Mouse (Mus musculus): Measurements from ENCODE around the gene Kars. TPM values are rescaled to one million over a fixed set of nuclear protein-coding genes. Genes with fewer than 3 reads are reported as not detected.

The Kars gene
- polyA plus RNA-seq, 1 experiment: 50.0 TPM

- no peaks in the 10 kb centered on the region for H3K27me3 ChIP-seq (replicated peaks)
- TF ChIP-seq FLI1 (IDR thresholded peaks at IDR 0.05; ENCODE audit: low read length) (no peak), GATA1 (IDR thresholded peaks at IDR 0.05; ENCODE audit: borderline replicate concordance, low read length) (no peak)
- H3K4me3 ChIP-seq (replicated peaks): no peak overlapping the region
- no peaks in the 10 kb centered on the region for H3K9me3 ChIP-seq
- H3K4me1 ChIP-seq: no peaks in the 10 kb centered on the region; the same call in none of the 2 replicates
- peaks cover 85% of the 10 kb centered on the region for H3K36me3 ChIP-seq (replicated peaks; ENCODE audit: low read length)
Observed at GRCm38 (mm10) chr8:111954844-111955594, 56.1 kb downstream of the Kars start.

GRCm38 (mm10) chr8:111951936-111952335 is 59.2 kb downstream of the Kars start:
- Histone ChIP-seq H3K4me1 (peaks cover 4% of the 10 kb centered on the region), H3K27me3 (replicated peaks) (no peaks in the 10 kb centered on the region), H3K4me3 (replicated peaks) (no peak overlapping the region), H3K9me3 (no peaks in the 10 kb centered on the region), H3K36me3 (replicated peaks; ENCODE audit: low read length) (peaks cover 83% of the 10 kb centered on the region)
- TF ChIP-seq GATA1 (IDR thresholded peaks at IDR 0.05; ENCODE audit: borderline replicate concordance, low read length): no peak
- TF ChIP-seq FLI1 (IDR thresholded peaks at IDR 0.05; ENCODE audit: low read length): no peak

GRCm38 (mm10) chr8:111951317-111951716 is 59.8 kb downstream of the Kars start:
- TF ChIP-seq GATA1 (IDR thresholded peaks at IDR 0.05; ENCODE audit: borderline replicate concordance, low read length) (no peak), FLI1 (IDR thresholded peaks at IDR 0.05; ENCODE audit: low read length) (no peak)
- Histone ChIP-seq H3K36me3 (replicated peaks; ENCODE audit: low read length) (peaks cover 83% of the 10 kb centered on the region), H3K4me3 (replicated peaks) (no peak overlapping the region), H3K4me1 (peaks cover 4% of the 10 kb centered on the region), H3K9me3 (no peaks in the 10 kb centered on the region), H3K27me3 (replicated peaks) (no peaks in the 10 kb centered on the region)

- Histone ChIP-seq H3K4me3 (replicated peaks) (no peak overlapping the region), H3K4me1 (peaks cover 4% of the 10 kb centered on the region), H3K9me3 (no peaks in the 10 kb centered on the region), H3K27me3 (replicated peaks) (no peaks in the 10 kb centered on the region), H3K36me3 (replicated peaks; ENCODE audit: low read length) (peaks cover 84% of the 10 kb centered on the region)
- TF ChIP-seq FLI1 (IDR thresholded peaks at IDR 0.05; ENCODE audit: low read length) (no peak), GATA1 (IDR thresholded peaks at IDR 0.05; ENCODE audit: borderline replicate concordance, low read length) (no peak)
Observed at GRCm38 (mm10) chr8:111950846-111951245, 60.3 kb downstream of the Kars start.

GRCm38 (mm10) chr8:111947954-111948353 is 63.2 kb downstream of the Kars start:
- Histone ChIP-seq H3K36me3 (replicated peaks; ENCODE audit: low read length) (peaks cover 86% of the 10 kb centered on the region), H3K4me1 (peaks cover 10% of the 10 kb centered on the region), H3K4me3 (replicated peaks) (no peak overlapping the region), H3K27me3 (replicated peaks) (no peaks in the 10 kb centered on the region), H3K9me3 (no peaks in the 10 kb centered on the region)
- no peak for TF ChIP-seq FLI1 (IDR thresholded peaks at IDR 0.05; ENCODE audit: low read length)
- no peak for TF ChIP-seq GATA1 (IDR thresholded peaks at IDR 0.05; ENCODE audit: borderline replicate concordance, low read length)

GRCm38 (mm10) chr8:111947144-111947543 is 64.0 kb downstream of the Kars start:
- H3K36me3 ChIP-seq (replicated peaks; ENCODE audit: low read length): peaks cover 88% of the 10 kb centered on the region
- TF ChIP-seq GATA1 (IDR thresholded peaks at IDR 0.05; ENCODE audit: borderline replicate concordance, low read length) (no peak), FLI1 (IDR thresholded peaks at IDR 0.05; ENCODE audit: low read length) (no peak)
- H3K9me3 ChIP-seq: no peaks in the 10 kb centered on the region
- peaks cover 13% of the 10 kb centered on the region for H3K4me1 ChIP-seq
- H3K4me3 ChIP-seq (replicated peaks): no peak overlapping the region
- H3K27me3 ChIP-seq (replicated peaks): no peaks in the 10 kb centered on the region

- Histone ChIP-seq H3K36me3 (replicated peaks; ENCODE audit: low read length) (peaks cover 64% of the 10 kb centered on the region), H3K4me1 (peaks cover 33% of the 10 kb centered on the region), H3K9me3 (no peaks in the 10 kb centered on the region), H3K4me3 (replicated peaks) (no peak overlapping the region), H3K27me3 (replicated peaks) (no peaks in the 10 kb centered on the region)
- TF ChIP-seq FLI1 (IDR thresholded peaks at IDR 0.05; ENCODE audit: low read length) (no peak), GATA1 (IDR thresholded peaks at IDR 0.05; ENCODE audit: borderline replicate concordance, low read length) (no peak)
Observed at GRCm38 (mm10) chr8:111943544-111943943, 67.6 kb downstream of the Kars start.

Other genes with a start within 250 kb of the Kars start
- gene Cfdp1, start 157.0 kb downstream of the Kars start, polyA plus RNA-seq (2012; ENCODE audit: insufficient read depth, low replicate concordance): 16.9 TPM in 1 of 2 replicates, not detected in the other
- not detected in 2 replicates for gene Tmem170, start 134.6 kb downstream of the Kars start, polyA plus RNA-seq (2012; ENCODE audit: insufficient read depth, low replicate concordance)
- gene Chst5, start 100.9 kb downstream of the Kars start, polyA plus RNA-seq (2012; ENCODE audit: insufficient read depth, low replicate concordance): not detected in 2 replicates
- gene Tmem231, start 77.4 kb downstream of the Kars start, polyA plus RNA-seq (2012; ENCODE audit: insufficient read depth, low replicate concordance): 1.9 and 2.4 TPM in 2 replicates
- gene Gabarapl2, start 70.6 kb downstream of the Kars start, polyA plus RNA-seq (2012; ENCODE audit: insufficient read depth, low replicate concordance): 9.3 TPM in 1 of 2 replicates, not detected in the other
- 0.40 and 1.5 TPM in 2 replicates for gene Adat1, start 19.0 kb downstream of the Kars start, polyA plus RNA-seq (2012; ENCODE audit: insufficient read depth, low replicate concordance)
- 5.7 and 9.6 TPM in 2 replicates for gene Terf2ip, start 75 bp upstream of the Kars start, polyA plus RNA-seq (2012; ENCODE audit: insufficient read depth, low replicate concordance)
- 0.46 TPM in 1 of 2 replicates, not detected in the other for gene Gm6793, start 3.7 kb upstream of the Kars start, polyA plus RNA-seq (2012; ENCODE audit: insufficient read depth, low replicate concordance)